Mouse (Mus musculus) left cerebral cortex, adult 2 months (tissue): ENCODE results near the gene Bfsp1. TPM values are rescaled to one million over a fixed set of nuclear protein-coding genes. Genes with fewer than 3 reads are reported as not detected.

Experiments used
- DNase-seq, 2 experiments: peaks; one replicate each; pipeline ENCODE4 v3.0.0; 2021 to 2022; ENCODE audit warnings: low spot score in 2 of 2, mixed read lengths in 1 of 2; ENCODE audit errors: extremely low spot score in 1 of 2
- H3K27ac ChIP-seq: fragments of 200-600 bp; 2 replicates; pipeline ENCODE4 v1.8.1; 2022
- H3K4me3 ChIP-seq: fragments of 200-600 bp; 2 replicates; pipeline ENCODE4 v1.8.1; 2022
- CTCF ChIP-seq: fragments of 200-600 bp; IDR thresholded peaks from 2 replicates; pipeline ENCODE4 v1.8.1; 2022; ENCODE audit warnings: antibody characterized with exemption, mild to moderate bottlenecking, moderate library complexity
- intact Hi-C: fragments of 180-260 bp; cut with DNase I; formaldehyde crosslinking; loops from one replicate; pipeline ENCODE4 v1.15.1; 2025
- total RNA-seq, 2 experiments: library from RNA; stranded (reverse); gene quantifications; 2 replicates each; pipeline ENCODE4 v1.2.3; 2021

Gene Bfsp1
- total RNA-seq, 2 experiments from 2014 or later, result 0.88 to 1.1 TPM

DNA sequence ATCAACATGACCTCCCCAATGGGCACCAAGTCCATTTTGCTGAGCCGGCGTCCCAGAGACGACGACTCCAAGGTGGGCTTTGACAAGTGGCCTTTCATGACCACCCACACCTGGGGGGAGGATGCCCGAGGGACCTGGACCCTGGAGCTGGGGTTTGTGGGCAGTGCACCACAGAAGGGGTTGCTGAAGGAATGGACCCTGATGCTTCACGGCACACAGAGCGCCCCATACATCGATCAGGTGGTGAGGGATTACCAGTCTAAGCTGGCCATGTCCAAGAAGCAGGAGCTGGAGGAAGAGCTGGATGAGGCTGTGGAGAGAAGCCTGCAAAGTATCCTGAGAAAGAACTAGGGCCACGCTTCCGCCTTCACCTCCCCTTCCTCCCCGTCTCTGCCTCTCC lies 49.5 kb downstream of the Bfsp1 start:
- TF ChIP-seq CTCF, result no peak
- H3K27ac ChIP-seq, result no peak overlapping the region
- no peak overlapping the region for H3K4me3 ChIP-seq
- no peak for DNase-seq
- intact Hi-C loops, result no loop called here

DNA sequence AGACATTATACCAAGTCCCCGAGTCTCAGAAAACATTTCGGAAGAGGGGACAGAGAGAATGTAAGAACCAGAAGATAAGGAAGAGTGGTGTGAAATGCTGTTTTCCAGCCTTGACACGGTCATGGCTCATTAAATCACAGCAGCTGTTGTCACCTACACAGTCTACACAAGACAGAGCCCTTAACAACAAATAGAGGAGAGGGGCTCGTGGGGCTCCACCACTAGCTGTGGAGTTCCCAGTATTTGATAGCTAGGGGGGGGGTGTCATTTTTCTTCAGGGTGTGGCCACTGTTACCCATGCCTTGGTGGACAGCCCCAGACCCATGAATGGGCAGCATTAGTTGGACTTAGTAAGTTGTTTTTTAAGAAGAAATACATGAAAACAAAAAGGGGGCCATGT lies 50.7 kb downstream of the Bfsp1 start:
- intact Hi-C loops, result no loop called here
- H3K27ac ChIP-seq, result no peak overlapping the region
- no peak for DNase-seq
- H3K4me3 ChIP-seq, result no peak overlapping the region
- TF ChIP-seq CTCF, result no peak

DNA sequence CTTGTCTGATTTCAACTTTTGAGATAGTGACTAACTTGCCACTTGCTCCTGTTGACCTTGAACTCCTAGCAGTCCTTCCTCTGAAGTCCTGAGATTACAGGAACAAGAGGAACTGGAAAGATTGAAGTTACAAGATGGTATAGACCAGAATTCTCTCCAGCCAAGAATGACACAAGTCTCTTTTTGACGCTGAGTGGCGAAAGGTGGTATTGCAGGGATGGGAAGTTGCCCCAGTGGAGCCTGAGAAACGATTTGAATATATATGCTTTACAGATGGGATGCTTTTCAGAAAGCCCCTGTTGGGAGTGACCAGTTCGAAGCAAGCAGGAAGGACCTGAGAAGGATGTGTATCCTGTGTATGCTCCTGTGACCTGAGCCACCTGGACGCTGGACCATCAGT lies 54.2 kb downstream of the Bfsp1 start:
- Histone ChIP-seq H3K4me3 (no peak overlapping the region), H3K27ac (no peak overlapping the region)
- no peak for DNase-seq
- peak; percentile 49 for TF ChIP-seq CTCF
- intact Hi-C loops, result no loop called here

DNA sequence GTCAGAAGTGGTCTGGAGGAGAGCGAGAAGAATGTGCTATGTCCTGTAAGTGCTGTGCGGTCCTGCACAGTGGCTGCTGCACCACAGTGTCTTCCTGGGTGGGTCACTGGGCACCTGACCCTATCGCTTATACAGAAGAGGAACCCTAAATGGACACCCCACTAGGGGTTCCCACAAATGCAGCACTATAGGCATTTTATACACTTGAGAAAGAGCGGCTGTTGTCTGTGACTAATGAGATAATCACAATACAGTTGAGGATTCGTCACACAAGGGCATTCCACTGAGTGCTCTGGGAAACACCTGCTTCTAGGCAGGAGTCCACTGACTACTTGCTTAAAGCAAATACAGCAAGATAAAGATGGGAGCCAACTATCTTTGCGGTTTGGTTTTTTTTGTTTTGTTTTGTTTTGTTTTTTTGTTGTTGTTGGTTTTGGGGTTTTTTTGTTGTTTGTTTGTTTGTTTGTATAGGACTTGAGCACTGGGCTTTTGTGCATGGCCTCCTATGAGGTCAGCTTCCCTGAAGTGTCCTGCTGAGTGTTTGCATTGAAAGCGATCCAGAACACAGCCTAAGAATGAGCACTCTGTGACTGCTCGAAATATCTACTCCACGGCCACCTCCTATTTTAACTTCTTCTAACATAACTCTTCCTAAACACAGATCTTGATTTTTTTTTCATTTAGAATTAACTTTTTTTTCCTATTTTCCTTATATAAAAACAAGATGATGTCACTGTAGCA lies 55.9 kb downstream of the Bfsp1 start:
- Histone ChIP-seq H3K4me3 (no peak overlapping the region), H3K27ac (no peak overlapping the region)
- no peak for DNase-seq
- intact Hi-C loops, result no loop called here
- TF ChIP-seq CTCF, result no peak

DNA sequence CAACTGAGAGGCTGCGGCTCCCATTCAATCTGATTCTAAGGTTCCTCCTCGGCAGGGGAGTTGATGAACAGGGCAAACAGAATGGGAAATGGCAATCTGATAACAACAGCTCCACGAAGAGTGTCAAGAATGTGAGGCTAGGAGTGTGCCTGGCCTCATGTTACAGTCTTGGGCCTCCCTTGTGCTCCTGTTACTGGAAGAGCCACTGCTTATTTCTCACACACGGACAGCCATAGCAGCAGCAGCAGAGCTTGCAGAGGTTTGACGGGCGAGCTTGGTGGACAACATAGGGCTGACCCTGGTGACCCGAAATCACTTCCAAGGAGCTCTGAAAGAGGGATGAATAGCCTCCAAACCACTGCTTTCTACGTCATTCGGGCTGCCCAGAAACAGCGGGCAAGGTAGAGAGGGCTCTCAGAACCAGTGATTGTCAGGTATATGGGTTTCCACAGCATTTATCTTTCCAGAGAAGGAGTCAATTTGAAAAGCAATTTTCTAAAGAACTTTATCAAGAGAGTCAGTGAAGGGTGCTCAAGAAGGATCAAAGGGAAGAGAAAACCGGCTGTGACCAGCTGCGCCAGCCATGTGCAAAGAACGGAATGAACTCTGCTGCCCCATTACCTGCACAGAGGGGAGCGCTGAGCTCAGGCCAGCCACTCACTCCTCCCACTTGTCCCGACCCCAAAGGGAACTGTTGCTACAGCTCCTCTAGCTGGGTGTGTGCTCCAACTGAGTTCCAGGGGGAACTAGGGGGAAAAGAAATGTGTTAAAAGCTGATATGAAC lies 56.6 kb downstream of the Bfsp1 start:
- intact Hi-C loops, result no loop called here
- H3K4me3 ChIP-seq, result no peak overlapping the region
- DNase-seq, result no peak
- TF ChIP-seq CTCF, result no peak
- no peak overlapping the region for H3K27ac ChIP-seq

DNA sequence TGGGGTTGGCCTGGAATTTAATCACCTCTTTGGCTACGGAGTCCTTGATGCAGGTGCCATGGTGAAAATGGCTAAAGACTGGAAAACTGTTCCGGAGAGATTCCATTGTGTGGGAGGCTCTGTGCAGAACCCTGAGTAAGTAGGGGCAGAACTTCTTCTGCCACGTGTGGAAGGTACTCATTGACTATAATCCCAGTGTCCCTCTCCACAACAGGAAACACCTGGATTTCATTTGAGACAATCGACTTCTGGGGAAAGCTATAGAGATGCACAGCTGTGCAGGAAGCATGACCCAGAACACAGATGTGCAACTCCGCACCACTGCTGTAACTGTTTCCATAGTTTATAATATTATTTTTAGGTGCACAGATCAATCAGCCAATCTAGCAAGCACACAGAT lies 61.9 kb downstream of the Bfsp1 start:
- TF ChIP-seq CTCF, result no peak
- intact Hi-C loops, result no loop called here
- H3K27ac ChIP-seq, result no peak overlapping the region
- no peak overlapping the region for H3K4me3 ChIP-seq
- no peak for DNase-seq

DNA sequence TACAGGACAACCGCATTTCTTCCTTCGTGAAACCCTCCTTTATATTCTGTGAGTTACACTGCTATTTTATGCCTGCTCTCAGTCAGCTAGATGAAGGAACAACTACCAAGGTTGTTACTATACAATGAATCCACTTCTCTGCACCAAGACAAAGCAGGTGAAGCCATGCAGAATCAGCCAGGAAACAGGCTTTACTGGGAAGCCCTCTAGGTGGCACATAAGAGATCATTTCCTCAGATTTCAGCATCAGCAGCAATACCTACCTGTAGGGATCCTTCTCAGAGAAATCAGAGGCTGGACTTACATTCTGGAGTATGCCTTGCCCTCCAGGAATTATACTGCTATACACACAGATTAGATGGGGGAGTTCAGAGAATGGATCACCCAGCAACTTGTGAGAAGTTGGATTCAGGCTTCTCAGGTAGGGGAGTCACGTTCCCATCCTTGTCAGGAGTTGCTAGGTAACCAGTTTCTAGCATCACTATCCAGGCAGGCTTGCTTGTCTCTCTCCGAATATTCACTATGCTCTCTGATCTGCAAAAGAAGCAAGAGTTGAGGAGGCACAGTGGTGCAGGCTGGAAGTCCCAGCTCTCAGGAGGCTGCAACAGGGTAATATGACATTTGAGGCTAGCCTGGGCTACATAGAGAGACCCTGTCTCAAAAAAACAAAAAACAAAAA lies 66.5 kb downstream of the Bfsp1 start:
- TF ChIP-seq CTCF, result no peak; the same call in none of the 2 replicates
- no peak for DNase-seq
- intact Hi-C loops, result no loop called here
- no peak overlapping the region for H3K4me3 ChIP-seq
- no peak overlapping the region for H3K27ac ChIP-seq

DNA sequence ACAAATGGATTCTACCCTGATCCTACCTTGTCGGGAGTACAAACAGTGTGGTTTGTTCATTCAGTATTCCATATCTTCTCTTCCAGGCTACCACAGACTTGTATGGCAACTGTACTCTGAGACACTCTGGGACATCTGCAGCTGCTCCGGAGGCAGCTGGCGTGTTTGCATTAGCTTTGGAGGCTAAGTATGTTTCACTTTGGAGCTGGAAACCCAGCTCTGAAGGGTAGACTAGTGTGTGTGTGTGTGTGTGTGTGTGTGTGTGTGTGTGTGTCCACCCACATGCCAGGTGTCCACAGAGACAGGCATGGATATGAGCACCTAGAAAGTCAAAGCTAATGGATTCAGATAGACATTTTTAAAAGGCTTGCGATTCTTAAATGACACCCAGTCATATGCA lies 67.1 kb downstream of the Bfsp1 start:
- no peak for DNase-seq
- intact Hi-C loops, result no loop called here

DNA sequence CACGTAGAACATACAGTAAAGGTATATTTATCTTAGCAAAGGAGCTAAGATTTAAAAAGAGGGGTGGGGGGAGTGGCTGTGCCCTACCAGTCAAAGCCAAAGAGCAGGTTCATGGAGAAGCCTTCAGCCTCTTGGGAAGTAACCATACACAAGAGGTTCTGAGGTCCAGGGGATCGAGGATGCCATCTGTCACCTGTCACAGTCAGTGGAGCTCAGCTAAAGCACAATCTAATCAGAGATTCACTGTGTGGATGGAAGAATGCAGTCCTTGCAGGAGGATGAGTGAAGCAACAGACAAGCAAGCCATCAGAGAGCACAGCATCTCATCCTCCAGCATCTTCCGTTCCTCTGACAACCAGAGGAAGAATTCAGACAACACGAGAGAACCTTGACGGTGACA lies 73.1 kb downstream of the Bfsp1 start:
- intact Hi-C loops, result no loop called here
- no peak for TF ChIP-seq CTCF
- no peak overlapping the region for H3K4me3 ChIP-seq
- H3K27ac ChIP-seq, result no peak overlapping the region
- no peak for DNase-seq

More for the DNA sequence above, 67.1 kb downstream of the Bfsp1 start:
- TF ChIP-seq CTCF, result no peak
- no peak overlapping the region for H3K4me3 ChIP-seq
- no peak overlapping the region for H3K27ac ChIP-seq

DNA sequence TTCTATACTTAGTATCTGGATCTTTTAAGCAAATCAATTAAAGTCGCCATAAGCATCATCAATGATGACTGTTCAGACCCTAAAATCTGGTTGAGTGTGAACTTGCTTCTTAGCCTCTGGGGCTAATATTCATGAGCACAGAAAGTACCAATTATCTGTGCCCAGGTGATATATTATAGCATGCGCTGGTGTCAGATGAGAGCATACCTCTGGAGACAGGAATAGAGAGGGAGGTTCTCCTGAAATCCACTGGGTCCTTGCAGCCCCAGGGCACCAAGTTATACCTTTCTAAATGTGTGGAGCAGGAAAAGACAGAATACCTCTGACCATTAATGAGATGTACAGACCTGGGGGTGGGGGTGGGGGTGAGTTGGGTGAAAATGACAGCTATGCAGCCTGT lies 82.7 kb downstream of the Bfsp1 start:
- no peak overlapping the region for H3K4me3 ChIP-seq
- intact Hi-C loops, result no loop called here
- no peak for DNase-seq
- TF ChIP-seq CTCF, result no peak
- H3K27ac ChIP-seq, result no peak overlapping the region

Other genes starting within 250 kb of the Bfsp1 start
- gene Dstn, start 52.1 kb upstream of the Bfsp1 start, total RNA-seq, result 100 to 1,000 TPM; 154 to 157 TPM
- gene Rrbp1, start 148.1 kb upstream of the Bfsp1 start, total RNA-seq, result 10 to 100 TPM; 61.2 to 65.6 TPM
- not detected for gene Banf2, start 169.9 kb upstream of the Bfsp1 start, total RNA-seq